Mouse (Mus musculus) forebrain, embryonic 14.5 days (tissue): Measurements from ENCODE around the gene Fbf1. TPM values are rescaled to one million over a fixed set of nuclear protein-coding genes. Genes with fewer than 3 reads are reported as not detected.

Experiments
- ATAC-seq: fragments of 200-750 bp; cut with Nextera tagmentation; 2 replicates; pipeline ENCODE4 v1.8.0; 2017; ENCODE audit warnings: mild to moderate bottlenecking, moderate library complexity
- DNase-seq: peaks from one replicate; pipeline ENCODE4 v3.0.0-alpha.2; 2015; ENCODE audit warnings: low spot score
- H3K27ac ChIP-seq: fragments of 300-500 bp; sonication (generic); 2 replicates; pipeline ENCODE4 v1.5.1; 2014; ENCODE audit warnings: low read depth, mild to moderate bottlenecking, control low read depth, low read length, moderate library complexity
- H3K27me3 ChIP-seq: fragments of 300-500 bp; sonication (generic); replicated peaks from 2 replicates; pipeline ENCODE4 v1.6.1; 2014; ENCODE audit warnings: low read length, control low read depth, mixed read lengths; ENCODE audit not compliant: control insufficient read depth, insufficient read depth
- H3K36me3 ChIP-seq: fragments of 300-500 bp; sonication (generic); 2 replicates; pipeline ENCODE4 v1.6.1; 2014; ENCODE audit warnings: low read length, control low read depth; ENCODE audit not compliant: control insufficient read depth, insufficient read depth
- H3K4me1 ChIP-seq: fragments of 300-500 bp; sonication (generic); 2 replicates; pipeline ENCODE4 v1.6.1; 2014; ENCODE audit warnings: antibody characterized with exemption, low read length, control low read depth; ENCODE audit not compliant: control insufficient read depth, insufficient read depth
- H3K4me2 ChIP-seq: fragments of 300-500 bp; sonication (generic); 2 replicates; pipeline ENCODE4 v1.6.1; 2014; ENCODE audit warnings: mild to moderate bottlenecking, control low read depth, low read length
- H3K4me3 ChIP-seq: fragments of 300-500 bp; sonication (generic); 2 replicates; pipeline ENCODE4 v1.5.1; 2014; ENCODE audit warnings: low read depth, low read length, control low read depth
- H3K9ac ChIP-seq: fragments of 300-500 bp; sonication (generic); 2 replicates; pipeline ENCODE4 v1.6.1; 2014; ENCODE audit warnings: mild to moderate bottlenecking, low read length, control low read depth, moderate library complexity
- H3K9me3 ChIP-seq: fragments of 300-500 bp; sonication (generic); replicated peaks from 2 replicates; pipeline ENCODE4 v1.6.1; 2016; ENCODE audit warnings: low read length, control low read depth, mixed read lengths; ENCODE audit not compliant: control insufficient read depth
- WGBS: fragments of 180-500 bp; shearing (Covaris S2); extraction: QIAGEN DNeasy Blood & Tissue Kit; methylation state at CpG from one replicate; pipeline ENCODE4 v1.1.7; 2014; 5-methylcytosine and 5-hydroxymethylcytosine counted together
- polyA plus RNA-seq: library from polyadenylated mRNA; unstranded; fragments of >200 nt; fragmentation: Nextera tagmentation; extraction: Ambion mirVana; gene quantifications from 2 replicates; pipeline ENCODE4 v1.2.1, GENCODE M21; 2014

Gene Fbf1
- 25.9 and 44.4 TPM in 2 replicates for polyA plus RNA-seq

DNA sequence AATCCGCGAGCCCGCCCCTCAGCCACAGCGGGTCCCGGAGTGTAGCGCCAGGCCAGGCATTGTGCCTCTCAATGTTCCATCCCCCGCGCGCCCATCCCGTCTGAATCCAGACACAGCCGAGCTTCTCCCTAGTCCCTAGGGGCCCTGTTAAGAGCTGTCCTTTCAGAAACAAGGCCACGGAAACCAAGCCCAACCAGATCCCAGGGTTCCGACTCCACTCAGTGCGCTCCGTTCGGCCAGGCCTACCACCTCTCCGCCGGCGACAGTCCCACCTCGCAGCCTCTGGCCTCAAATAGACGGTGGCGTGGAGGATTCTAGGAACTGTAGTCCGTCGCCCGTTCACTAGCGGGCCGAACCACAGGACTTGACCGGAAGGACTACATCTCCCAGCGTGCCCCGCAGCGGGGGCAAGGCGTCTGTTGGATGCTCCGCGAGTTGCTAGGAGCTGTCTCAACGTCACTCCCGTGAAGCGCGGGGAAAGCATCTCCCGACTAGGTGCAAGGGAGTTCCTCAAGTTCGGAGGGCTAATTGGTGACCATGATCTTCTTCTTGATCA, at the start of gene Fbf1:
Fbf1 (minus strand) TSS at position 283 of the 556 bp plus-strand sequence.
- H3K9ac ChIP-seq, result peak within 1 kb of the TSS; percentile 89
- peaks cover 44% of the 10 kb centered on the region for H3K36me3 ChIP-seq
- peak within 1 kb of the TSS; percentile 70 for H3K4me2 ChIP-seq
- under 1% methylated on average over 40 of the region's 40 CpGs for WGBS
- peak; percentile 99 for DNase-seq
- peak; percentile 99 for ATAC-seq
- no peaks in the 10 kb centered on the region for H3K27me3 ChIP-seq
- peaks cover 11% of the 10 kb centered on the region for H3K4me1 ChIP-seq
- H3K4me3 ChIP-seq, result peak within 1 kb of the TSS; percentile 61
- peak within 1 kb of the TSS; percentile 88 for H3K27ac ChIP-seq
- H3K9me3 ChIP-seq, result no peaks in the 10 kb centered on the region

DNA sequence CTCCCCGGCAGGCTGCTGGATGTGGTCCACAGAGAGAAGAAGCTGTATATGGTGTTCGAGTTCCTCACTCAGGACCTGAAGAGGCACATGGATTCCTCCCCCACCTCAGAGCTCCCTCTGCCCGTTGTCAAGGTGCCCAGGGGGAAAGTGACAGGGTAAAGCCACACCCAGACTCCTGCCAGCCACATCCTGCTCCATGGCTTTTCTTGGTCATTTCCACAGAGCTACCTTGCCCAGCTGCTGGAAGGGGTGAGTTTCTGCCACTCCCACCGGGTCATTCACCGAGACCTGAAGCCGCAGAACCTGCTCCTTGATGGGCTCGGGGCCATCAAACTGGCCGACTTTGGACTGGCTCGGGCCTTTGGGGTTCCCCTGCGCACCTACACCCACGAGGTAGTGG, 48.6 kb upstream of the Fbf1 start:
- no peak for ATAC-seq
- Histone ChIP-seq H3K36me3 (no peaks in the 10 kb centered on the region), H3K9me3 (peaks cover 3% of the 10 kb centered on the region; the same call in 1 of the 2 replicates), H3K4me1 (peaks cover 12% of the 10 kb centered on the region), H3K9ac (no peak overlapping the region), H3K4me2 (no peak overlapping the region), H3K27me3 (peaks cover 4% of the 10 kb centered on the region), H3K4me3 (no peak overlapping the region), H3K27ac (no peak overlapping the region)
- no peak for DNase-seq
- WGBS, result 88% methylated on average over 11 of the region's 11 CpGs

DNA sequence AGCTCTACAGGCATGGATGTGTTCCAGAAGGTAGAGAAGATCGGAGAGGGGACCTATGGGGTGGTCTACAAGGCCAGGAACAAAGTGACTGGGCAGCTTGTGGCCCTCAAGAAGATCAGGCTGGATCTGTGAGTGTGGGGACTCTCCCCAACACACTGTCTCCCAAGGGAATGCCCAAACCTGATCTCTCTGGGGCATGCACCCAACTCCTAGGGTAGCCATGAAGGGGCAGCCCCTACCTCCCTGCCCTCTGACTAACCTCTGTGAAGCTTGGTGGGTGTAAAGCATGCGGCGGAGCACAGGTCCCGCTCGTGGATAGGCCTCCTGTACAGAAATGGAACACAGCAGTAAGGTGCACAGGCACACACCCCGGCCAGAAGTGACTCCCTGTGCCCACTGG, 48.0 kb upstream of the Fbf1 start:
- H3K9ac ChIP-seq, result no peak overlapping the region
- no peak overlapping the region for H3K4me2 ChIP-seq
- H3K4me3 ChIP-seq, result no peak overlapping the region
- peaks cover 12% of the 10 kb centered on the region for H3K4me1 ChIP-seq
- H3K27me3 ChIP-seq, result no peaks in the 10 kb centered on the region
- H3K27ac ChIP-seq, result no peak overlapping the region
- DNase-seq (no peak), ATAC-seq (no peak)
- no peaks in the 10 kb centered on the region for H3K9me3 ChIP-seq
- no peaks in the 10 kb centered on the region for H3K36me3 ChIP-seq
- WGBS, result 97% methylated on average over 6 of the region's 6 CpGs

DNA sequence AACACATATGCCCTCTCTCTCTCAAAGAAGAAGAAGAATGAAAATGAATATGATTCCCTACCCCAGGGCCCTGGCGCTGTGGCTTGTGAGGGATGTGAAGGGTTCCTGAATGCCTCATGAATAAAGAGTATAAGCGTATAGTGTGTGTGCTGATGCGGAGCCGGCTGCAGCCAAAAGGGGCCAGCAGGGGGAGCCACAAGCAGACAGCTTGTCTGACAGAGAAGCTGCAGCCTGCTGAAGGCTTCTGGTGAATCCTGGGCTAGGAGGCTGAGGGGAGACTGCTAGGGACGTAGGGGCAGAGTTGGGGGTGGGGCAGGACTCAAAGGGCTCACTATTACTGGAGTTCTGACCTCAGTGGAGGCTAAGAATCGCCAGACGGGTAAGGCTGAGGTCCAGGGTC, 47.2 kb upstream of the Fbf1 start:
- no peaks in the 10 kb centered on the region for H3K36me3 ChIP-seq
- H3K4me1 ChIP-seq, result peaks cover 12% of the 10 kb centered on the region
- H3K4me3 ChIP-seq, result no peak overlapping the region
- 84% methylated on average over 7 of the region's 7 CpGs for WGBS
- no peaks in the 10 kb centered on the region for H3K9me3 ChIP-seq
- no peaks in the 10 kb centered on the region for H3K27me3 ChIP-seq
- no peak overlapping the region for H3K9ac ChIP-seq
- no peak overlapping the region for H3K4me2 ChIP-seq
- H3K27ac ChIP-seq, result no peak overlapping the region
- no peak for DNase-seq
- ATAC-seq, result no peak

DNA sequence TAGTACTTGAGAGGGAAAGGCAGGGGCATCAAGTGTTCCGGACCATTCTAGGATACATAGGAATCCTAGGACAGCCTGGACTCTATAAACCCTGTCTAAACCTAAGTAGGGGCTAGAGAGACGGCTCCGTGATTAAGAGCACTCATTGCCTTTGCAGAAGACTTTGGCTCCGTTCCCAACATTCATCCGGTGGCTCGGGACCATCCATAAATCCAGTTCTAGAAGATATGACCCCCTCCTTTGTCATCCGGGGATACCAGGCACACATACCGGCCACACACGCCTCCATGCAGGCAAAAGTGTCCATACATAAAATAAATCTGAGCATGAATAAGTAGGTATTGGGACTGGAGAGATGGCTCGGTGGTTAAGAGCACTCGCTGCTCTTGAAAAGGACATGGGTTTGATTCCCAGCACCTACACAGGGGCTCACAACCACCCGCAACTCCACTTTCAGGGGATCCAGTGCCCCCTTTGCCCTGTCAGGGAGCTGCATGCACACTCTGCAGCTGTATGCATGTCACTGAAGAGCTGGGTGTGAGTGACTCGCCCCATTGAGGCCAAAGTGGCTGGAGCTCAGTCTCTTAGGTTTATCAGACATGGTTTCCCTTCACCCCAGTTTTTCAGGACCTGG, 46.0 kb upstream of the Fbf1 start:
- no peak for ATAC-seq
- no peak for DNase-seq
- WGBS, result 92% methylated on average over 13 of the region's 13 CpGs

DNA sequence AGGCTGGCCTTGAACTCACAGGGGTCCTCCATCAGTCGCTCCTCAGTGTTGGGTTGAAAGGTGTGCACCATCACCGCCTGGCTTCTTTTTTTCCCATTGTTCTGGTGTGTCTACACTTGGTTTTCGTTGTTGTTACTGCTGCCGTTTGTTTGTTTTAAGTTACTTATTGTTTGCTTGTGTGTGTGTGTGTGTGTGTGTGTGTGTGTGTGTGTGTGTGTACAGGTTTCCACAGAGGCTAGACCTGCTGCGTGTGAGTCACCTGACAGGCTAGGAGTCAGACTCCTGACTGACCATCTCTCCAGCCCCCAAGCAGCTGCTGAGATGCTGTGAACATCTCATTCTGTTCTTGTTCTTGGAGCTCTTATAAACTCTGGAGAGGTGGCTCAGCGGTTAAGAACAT, 44.9 kb upstream of the Fbf1 start:
- Histone ChIP-seq H3K36me3 (no peaks in the 10 kb centered on the region), H3K27ac (no peak overlapping the region), H3K9me3 (no peaks in the 10 kb centered on the region), H3K4me1 (no peaks in the 10 kb centered on the region), H3K4me2 (no peak overlapping the region), H3K4me3 (no peak overlapping the region), H3K9ac (no peak overlapping the region), H3K27me3 (no peaks in the 10 kb centered on the region)
- DNase-seq, result no peak
- ATAC-seq, result no peak
- WGBS, result 91% methylated on average over 6 of the region's 6 CpGs

More for the DNA sequence above, 46.0 kb upstream of the Fbf1 start:
- no peak overlapping the region for H3K9ac ChIP-seq
- no peak overlapping the region for H3K27ac ChIP-seq
- no peaks in the 10 kb centered on the region for H3K9me3 ChIP-seq
- no peaks in the 10 kb centered on the region for H3K36me3 ChIP-seq
- no peak overlapping the region for H3K4me3 ChIP-seq
- no peaks in the 10 kb centered on the region for H3K27me3 ChIP-seq
- H3K4me1 ChIP-seq, result peaks cover 7% of the 10 kb centered on the region
- H3K4me2 ChIP-seq, result no peak overlapping the region

DNA sequence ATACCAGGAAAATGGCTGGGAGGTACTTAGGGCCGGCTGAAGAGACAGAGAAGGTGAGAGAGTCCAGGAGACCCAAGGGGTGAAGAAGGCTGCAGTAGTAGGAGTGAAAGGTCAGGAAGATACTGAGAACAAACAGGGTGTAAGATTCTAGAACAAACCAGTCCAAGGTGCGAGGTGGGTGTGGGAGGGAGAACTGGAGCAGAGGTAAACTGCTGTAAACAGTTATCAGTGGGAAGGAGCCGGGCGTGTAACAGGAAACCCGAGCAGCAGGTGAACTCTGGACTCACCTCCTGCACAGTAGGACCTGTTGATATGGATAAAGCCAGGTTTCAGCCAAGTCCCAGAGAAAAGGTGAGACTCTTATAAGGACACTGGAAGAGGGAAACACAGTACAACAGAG, 42.7 kb upstream of the Fbf1 start:
- WGBS, result 64% methylated on average over 5 of the region's 5 CpGs
- H3K36me3 ChIP-seq, result peaks cover 12% of the 10 kb centered on the region
- H3K27me3 ChIP-seq, result no peaks in the 10 kb centered on the region
- no peaks in the 10 kb centered on the region for H3K4me1 ChIP-seq
- no peak for ATAC-seq
- H3K27ac ChIP-seq, result no peak overlapping the region
- H3K4me3 ChIP-seq, result no peak overlapping the region
- no peaks in the 10 kb centered on the region for H3K9me3 ChIP-seq
- H3K9ac ChIP-seq, result no peak overlapping the region
- H3K4me2 ChIP-seq, result no peak overlapping the region
- DNase-seq, result no peak

DNA sequence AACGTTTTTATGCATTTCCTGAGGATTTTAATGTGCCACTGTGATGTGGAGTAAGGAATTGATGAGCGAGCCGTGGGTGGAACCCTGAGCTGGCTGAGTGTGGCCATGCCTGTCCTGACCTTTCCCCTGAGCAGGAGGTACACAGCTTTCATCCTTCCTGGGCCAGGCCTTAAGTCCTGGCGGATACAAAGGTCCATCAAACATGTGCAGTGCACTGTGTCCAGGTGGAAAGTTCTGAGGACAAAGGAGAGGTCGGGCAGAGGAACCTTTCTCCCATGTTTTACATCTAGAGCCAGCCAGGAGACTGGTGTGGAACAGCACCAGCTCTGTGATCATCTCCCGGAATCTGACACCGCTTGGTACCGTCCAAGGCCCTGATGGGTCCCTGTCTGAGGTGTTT, 41.3 kb upstream of the Fbf1 start:
- Histone ChIP-seq H3K36me3 (peaks cover 17% of the 10 kb centered on the region), H3K9me3 (no peaks in the 10 kb centered on the region), H3K4me1 (no peaks in the 10 kb centered on the region), H3K27me3 (no peaks in the 10 kb centered on the region), H3K9ac (no peak overlapping the region), H3K4me2 (no peak overlapping the region), H3K27ac (no peak overlapping the region), H3K4me3 (no peak overlapping the region)
- WGBS, result 87% methylated on average over 8 of the region's 8 CpGs
- ATAC-seq (no peak), DNase-seq (no peak)

DNA sequence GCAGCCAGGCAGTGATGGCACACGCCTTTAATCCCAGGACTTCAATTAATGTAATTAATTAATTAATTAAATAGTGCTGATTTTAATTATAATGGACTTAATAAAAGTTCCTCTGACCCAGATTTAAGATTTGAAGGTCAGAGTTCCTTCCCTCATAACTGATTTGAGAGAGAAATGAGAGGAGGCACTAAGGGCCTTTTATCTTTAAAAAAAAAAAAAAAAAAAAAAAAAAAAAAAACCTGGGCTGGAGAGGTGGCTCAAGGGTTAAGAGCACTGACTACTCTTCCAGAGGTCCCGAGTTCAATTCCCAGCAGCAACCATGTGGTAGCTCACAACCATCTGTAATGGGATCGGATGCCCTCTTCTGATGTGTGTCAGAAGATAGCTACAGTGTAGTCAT, 40.7 kb upstream of the Fbf1 start:
- no peak overlapping the region for H3K4me3 ChIP-seq
- peaks cover 17% of the 10 kb centered on the region for H3K36me3 ChIP-seq
- 86% methylated on average over 3 of the region's 3 CpGs for WGBS
- H3K4me1 ChIP-seq, result no peaks in the 10 kb centered on the region
- H3K9me3 ChIP-seq, result no peaks in the 10 kb centered on the region
- ATAC-seq, result no peak
- H3K27me3 ChIP-seq, result no peaks in the 10 kb centered on the region
- H3K27ac ChIP-seq, result no peak overlapping the region
- H3K9ac ChIP-seq, result no peak overlapping the region
- H3K4me2 ChIP-seq, result no peak overlapping the region
- DNase-seq, result no peak
